Mouse (Mus musculus) adrenal gland, adult (tissue): ENCODE results near the gene Rag1.

Experiments used
- DNase-seq, 2 experiments: peaks; one replicate each; pipeline ENCODE4 v3.0.0; 2022 to 2023; ENCODE audit warnings: low spot score in 1 of 2; ENCODE audit not compliant: inconsistent age in 2 of 2

Gene Rag1

DNA sequence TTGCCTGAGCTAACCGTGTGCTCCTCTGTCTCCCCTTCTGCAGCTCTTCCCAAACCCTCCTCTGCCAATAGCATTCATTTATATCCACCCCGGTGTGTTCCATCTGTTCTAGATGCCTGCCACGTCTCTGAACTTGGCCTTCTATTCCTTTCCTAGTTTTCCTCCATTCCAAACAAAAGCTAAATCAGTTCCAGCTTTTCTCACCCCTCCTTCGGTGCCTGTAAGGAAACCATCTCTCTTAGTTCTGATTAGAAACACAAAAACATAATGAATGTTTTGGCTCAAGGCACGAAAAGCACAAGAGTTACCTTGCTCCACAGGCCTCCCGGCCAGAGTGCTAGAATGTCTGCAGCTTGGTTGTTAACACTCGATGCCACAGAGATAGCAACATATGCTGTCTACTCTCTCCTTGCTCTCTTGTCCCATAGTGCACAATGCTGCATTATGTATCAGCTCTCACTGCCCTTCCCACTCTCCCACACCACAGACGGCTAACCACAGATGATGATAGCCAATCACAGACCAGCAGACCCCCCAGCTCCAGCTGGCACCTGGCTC is at the start of gene Rag1, which contains the start of gene B230118H07Rik:
Gene Rag1, minus strand, starts transcription at position 388 of the 558 bp plus-strand sequence.
Gene B230118H07Rik, minus strand, starts transcription at position 419 of the 558 bp plus-strand sequence.
- DNase-seq: no peak

DNA sequence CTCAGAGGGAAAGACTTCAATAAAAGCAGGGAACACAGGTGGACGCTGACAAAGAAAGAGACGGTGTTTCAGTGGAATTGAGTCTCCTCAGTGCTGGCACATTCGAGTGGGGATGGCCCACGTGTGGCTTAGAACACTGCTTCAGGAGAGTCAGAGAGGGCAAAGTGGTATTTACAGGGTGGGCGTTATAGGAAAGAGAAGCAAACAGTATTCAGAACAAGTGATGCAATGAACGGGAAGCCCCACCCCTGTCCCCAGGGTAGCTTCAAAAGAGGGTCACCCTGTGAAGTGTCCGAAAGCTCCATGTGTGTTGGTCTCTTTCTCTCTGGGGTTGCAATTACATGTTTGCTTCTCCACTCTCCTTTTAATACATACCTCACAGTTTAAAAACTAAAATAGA is 46.3 kb upstream of the Rag1 start:
- DNase-seq: no peak

DNA sequence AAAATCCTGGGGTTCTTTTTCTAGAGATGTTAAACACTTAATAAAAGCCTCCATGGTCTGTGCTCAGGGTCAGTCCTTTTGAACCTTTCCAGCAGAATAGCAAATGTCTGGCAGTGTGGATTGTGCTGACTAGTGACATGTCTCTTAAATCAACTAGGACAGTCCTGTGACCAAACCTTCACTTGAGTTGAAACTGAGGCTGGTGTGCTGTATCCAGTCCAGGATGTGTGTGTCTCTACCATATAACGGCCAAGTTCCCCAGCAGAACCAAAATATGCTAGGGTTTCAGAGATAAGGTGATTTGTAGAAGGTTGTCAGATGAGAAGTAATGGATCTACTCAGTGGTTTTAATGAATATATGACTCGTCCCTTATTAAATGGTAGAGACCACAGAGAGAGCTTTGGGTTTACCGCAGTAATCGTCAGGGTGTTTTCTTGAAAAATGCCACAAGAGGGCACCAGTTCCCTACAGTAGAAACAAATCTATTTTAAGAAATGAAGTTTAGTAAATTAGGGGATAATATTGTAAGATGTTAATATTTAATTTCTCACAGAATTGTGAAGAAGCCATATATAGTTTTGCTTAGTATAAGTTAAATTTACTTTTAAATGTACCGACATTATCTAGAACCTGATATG is 44.4 kb upstream of the Rag1 start:
- DNase-seq: peak in 1 of 2 experiments; percentile 65

DNA sequence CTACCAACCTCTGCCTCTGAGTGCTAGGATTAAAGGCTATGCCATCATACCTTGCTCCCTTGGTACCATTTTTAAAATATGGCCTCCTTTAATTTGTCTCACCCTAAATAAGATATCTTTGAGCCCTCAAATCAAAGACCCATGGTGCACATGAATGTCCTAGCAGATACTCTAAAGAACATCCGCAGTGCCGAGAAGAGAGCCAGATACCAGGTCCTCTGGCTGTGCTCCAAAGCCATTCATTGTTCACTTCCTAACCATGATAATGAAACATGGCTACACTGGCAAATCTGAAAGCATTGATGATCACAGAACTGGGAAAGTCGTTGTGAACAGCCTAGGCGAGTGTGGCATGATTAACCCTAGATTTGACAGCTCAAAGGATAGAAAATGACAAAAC is 43.7 kb upstream of the Rag1 start:
- DNase-seq: no peak

DNA sequence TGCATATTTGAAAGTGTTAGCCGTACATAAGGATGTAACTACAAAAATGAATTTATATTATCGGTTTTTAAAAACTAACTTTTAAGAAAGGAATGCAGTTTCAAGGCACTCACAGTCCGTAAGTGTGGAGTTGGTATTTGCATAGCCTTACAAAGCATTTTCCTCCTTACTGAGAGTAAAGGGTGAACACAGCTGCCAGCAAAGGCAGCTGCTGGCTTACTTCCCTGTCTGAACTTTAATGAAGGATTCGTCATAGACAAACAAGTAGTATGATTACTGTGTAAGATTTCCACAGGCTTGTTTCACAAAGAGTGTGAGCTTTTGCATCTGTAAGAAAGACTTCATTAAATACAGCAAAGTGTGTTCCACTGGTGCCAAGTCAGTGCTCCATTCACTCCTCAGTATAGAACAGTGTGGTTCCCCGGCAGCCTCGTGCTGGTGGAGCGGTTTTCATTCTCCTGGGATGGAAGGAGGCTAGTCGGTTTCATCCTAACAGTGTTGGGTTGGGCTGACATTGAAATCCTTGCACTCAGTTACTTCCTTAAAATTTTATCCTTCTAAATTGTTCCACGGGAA is 41.0 kb upstream of the Rag1 start:
- no peak for DNase-seq

DNA sequence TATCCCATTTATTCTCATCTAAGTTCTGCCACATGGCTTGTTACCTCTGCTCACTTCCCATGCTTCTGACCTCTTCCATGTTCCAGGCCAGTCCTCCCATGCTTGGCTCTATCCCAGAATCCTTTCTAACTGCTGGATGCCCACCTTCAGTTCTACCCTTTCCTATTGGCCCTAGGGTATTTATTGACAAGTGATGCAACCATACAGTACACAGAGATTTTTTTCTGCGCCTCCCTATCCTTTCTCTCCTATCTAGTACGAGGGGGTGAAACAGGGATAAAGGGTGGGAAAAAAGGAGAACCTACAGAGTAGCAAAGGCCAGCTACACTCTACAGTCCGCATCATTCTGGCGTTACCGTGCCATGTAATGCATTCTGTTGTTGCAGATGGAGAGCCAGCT is 38.7 kb upstream of the Rag1 start:
- DNase-seq: no peak

DNA sequence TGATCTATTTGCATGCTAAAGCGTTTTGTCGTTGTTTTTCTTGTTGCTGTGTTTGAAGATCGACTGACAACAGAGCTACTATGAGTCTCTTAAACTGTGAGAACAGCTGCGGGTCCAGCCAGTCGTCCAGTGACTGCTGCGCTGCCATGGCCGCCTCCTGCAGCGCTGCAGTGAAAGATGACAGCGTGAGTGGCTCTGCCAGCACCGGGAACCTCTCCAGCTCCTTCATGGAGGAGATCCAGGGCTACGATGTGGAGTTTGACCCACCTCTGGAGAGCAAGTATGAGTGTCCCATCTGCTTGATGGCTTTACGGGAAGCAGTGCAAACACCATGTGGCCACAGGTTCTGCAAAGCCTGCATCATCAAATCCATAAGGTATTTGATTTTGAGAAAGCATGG is 35.1 kb upstream of the Rag1 start:
- peak in 1 of 2 experiments; percentile 36 for DNase-seq

DNA sequence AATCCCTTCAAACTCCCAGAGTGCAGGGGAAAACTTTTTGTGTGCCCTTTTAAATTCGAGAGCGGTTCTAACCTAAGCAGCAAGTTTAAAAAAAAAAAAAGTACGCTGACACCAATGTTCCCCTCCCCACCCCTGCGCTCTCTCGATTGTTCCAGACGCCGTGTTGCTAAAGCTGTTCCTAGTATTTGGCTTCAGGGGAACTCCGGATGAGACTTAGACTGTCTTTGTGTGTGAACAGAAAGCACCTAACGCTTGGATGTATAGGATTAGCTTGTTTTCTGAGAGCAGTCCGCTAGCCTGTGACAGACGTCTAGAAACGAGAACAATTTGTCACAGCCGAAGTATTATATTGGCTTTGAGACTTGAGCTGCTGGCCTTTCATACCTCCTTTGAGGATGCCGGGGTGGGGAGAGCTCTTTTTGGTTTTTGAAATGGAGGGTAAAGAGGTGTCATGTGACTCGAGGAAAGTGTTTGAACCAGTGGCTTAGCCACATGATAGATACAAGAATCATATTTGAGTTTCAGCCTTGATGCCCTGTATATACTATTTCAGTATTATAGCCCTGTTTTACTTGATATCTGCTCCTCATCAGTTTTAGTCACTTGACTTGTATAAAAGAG is 30.0 kb upstream of the Rag1 start:
- DNase-seq: peak in 1 of 2 experiments; percentile 65

DNA sequence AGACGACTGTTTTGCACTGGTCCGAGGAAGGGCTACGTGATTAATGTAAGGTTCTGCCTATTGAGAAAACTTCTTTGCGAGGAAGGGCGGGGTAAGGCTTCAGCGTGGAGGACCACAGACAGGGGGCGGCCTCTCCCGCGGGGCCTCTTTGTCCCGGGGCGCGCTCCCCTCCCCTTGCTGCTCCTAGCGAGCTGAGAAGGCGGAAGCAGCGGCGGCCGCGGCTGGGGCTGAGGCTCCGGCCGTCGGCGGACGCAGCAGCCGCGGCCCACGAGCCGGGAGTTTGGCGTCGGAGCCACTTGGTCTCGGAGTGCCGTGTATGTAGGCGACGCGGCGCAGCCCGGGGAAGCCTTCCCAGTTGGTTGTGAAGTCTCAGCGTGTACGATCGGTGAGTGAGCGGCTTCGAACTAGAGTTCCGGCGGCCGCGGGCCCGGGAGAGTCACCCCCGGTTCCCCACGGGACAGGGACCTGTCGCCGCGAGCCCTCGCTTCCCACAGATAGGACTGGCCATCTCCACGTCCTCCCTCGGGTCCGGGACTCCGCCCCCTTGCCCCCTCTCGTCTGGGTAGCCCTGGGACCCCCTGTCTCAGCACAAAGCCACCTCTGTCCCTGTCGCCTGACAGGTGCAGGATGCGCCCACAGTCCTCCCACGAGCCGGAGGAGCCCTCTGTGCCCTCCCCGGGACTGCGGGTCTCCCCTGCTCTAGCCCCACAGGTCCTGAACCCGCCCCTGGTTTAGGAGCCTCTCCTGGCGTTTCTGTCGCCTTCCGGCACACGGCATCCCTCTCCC is 29.1 kb upstream of the Rag1 start, which contains the start of gene Traf6:
Gene Traf6, plus strand, starts transcription at position 194 of the 786 bp plus-strand sequence.
- DNase-seq: peak; percentile 89 to 95

DNA sequence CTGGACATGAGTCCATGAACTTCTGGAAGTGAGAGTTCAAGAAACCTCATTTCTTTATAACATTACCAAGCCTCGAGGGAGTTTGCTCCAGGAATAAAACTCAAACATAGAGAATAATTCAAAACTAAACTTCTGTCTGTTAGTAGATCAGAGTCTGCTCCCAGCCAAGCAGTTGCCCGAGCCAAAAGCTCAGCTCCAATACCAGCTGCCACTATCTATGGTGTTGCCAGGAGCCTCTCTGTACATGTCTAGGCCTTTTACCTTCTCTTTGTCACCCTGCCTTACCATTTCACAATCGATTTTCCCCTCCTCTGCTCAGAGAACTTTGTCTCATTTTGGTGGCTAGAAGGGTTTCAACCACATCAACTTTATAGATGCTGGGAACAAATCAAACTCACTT is 24.2 kb upstream of the Rag1 start:
- no peak for DNase-seq

DNA sequence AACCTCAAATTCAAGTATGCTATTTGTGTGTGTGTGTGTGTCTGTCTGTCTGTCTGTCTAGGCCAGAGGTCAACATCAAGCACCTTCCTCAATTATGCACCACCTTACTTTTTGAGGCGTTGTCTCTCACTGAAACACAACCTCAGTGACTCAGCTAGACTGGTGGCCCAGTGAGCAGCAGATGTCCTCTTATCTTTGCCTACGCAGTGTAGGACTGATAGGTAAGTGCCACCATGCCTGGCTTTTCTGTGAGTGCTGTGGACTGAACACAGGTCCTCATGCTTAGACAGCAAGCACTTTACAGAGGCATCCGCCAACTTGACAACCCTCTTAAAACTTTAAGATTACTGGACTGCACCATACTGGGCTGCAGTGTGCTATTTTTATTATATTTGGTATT is 19.4 kb upstream of the Rag1 start:
- no peak for DNase-seq

DNA sequence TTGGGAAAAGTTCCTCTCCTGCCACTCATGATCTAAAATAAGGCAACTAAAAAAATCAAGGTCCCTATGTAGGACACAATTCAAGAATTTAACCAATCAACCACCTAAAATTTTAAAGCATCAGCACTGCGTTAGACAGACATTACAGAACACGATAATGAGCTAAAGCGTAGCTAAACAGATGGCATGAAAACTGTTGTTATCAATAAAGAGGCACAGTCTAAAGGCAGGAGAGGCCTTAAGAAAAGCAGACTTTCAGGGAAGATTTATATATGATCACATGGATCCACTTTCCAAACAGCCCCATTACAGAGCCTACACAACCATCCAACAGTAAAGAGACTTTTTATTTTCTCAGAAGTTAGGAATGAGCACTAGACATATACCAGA is 16.4 kb upstream of the Rag1 start:
- no peak for DNase-seq

DNA sequence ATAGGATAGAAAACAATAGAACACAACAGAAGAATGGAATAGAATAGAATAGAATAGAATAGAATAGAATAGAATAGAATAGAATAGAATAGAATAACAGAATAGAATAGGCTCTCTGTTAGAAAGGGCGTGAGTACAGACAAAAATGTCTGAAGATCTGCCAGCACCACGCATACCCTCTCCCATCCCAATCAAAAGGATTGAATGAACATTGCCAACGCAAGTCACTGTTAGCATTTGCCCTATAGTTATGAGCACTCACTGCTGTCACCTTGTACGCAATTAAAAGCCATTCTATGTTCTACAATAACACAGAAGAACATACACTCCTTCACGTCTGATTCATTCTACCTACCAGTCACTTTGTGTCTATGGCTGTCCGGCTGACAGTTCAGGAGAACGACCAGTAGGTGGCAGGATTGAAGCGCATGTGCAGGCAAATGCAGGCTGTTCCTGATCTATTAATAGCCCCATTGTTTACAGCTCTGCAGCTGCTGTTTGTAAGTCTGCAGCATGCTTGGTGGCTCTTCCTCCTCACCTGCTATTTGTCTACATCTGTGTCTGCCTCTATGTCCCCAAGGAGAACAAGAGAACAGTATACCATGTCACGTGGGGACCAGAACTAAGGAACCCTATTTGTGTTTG is 15.9 kb upstream of the Rag1 start:
- peak; percentile 53 to 90 for DNase-seq

DNA sequence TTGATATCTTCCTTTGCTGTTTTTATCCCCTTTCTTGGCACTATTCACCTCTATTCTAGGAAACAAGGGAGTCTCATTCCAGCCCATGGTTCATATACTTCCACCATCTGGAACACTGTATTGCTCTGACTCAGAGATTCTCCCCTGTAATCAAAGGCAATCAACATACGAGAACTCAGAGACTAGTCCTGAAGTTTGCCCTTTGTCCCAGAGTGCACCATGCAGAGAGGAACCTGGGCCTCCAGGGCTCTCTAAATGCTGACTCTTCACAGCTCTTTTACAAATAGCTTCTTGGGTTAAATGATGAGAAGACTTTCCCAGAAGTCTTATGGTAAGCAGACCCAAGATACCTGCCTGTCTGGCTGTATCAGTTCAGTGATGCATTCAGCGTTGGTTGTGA is 11.2 kb upstream of the Rag1 start:
- no peak for DNase-seq

DNA sequence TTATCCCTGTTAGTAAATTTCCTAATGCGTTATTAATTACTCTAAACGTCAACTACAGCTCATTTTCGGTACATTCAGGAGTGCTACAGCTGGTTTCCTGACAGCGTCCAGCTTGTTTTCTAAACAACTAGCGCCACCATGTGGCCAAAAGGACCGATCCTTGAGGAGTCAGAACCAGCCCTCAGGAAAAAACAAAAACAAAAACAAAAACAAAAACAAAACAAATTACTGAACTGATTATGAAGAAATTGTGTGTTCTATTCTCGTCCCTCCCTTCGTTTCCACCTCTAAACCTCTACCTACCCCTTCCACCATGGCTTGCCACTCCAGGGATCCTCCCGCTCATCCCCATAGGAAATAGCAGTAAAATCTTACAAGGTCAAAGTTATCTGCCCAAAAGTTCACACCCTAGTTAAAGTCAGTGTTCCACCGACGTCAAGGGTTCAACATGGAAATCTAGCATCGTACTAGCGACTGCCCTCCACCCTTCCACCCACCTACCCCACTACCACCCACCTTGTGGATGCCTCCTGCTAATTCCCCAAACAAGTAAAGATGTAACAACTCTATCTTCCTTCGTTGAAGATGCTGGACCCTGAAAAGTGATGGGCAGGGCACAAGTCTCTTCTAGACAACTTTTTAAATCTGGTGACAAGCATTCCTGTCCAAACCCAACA is 3.8 kb upstream of the Rag1 start:
- peak; percentile 54 to 89 for DNase-seq

DNA sequence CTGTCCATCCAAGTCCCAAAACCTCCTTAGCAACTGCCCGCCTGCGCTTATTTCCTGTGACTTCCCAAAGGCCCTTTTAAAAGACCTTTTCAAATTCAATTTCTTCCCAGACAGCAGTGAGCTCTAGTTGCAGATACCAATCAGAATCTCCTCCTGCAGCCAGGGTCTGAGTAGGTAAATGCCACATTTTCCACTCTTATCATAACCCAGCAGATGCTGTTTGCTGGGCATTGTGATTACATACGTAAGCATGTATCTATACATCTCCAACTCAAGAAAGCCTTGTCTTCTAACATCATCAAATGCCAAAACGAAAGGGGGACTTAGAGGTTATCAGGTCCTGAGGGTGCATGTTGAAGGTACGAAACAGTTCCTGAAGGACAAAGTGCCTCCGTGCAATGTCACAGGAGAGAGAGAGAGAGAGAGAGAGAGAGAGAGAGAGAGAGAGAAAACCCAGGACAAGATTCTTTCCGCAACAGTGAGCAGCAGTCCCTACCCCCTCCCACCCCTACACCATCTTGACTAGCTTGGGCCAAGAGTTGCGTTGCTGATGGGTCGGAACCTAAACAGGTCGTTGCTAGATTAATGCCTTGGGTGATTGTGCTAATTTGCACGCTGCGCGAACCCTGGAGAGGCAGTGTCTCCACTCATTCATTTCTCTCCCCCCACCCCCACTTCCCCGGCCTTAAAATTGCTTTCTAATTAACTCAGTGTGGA is 3.1 kb upstream of the Rag1 start:
- no peak for DNase-seq

DNA sequence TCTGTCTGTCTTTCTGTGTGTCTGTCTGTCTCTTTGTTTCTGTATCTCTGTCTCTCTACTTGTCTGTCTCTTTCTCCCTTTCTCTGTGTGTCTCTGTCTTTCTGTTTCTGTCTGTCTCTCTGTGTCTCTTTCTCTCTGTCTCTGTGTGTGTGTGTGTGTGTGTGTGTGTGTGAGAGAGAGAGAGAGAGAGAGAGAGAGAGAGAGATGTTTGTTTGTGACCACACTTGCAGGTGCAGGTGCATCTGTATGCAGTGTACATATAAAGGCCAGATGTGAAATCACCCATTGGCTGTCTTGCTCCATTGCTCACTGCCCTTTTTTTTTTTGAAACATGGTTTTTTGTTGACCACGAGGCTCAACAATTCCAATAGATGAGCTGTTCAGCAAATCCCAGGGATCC is 1.1 kb upstream of the Rag1 start:
- no peak for DNase-seq

DNA sequence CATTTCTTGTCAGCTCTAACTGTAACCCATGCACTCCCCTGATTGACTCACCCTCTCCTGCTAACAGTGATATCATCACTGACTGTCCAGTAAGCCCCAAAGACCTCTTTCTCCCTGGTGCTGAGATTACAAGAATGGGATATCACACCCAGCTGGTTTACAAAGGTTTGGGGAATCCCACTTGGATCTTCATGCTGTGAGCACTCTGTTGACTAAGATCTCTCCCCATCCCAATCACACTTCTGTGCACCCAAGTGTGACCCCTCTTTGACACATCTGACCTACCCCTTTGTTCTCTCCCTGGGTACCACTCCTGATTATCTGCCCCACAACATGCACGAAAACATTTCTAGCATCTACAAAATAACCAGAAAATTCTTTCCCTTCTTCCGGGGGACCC is 940 bp downstream of the Rag1 start:
- DNase-seq: no peak

DNA sequence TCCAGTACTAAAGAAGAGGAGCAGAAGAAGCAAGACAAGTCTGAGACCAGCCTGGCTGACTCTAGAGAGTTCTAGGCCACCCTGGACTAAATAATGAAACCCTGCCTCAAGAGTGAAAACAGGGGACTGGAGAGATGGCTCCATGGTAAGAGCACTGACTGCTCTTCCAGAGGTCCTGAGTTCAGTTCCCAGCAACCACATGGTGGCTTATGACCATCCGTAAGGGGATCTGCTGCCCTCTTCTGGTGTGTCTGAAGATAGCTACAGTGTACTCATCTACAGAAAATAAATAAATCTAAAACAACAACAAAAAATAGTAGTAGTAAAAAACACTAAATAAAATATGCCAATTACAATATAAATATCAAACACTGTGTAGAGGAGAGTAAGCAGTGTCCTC is 3.5 kb downstream of the Rag1 start:
- DNase-seq: no peak
